Mouse (Mus musculus) CD4-positive, CD25-positive, alpha-beta regulatory T cell, adult 9 weeks (primary cell): ENCODE data around the gene Cdc34. TPM values are rescaled to one million over a fixed set of nuclear protein-coding genes. Genes with fewer than 3 reads are reported as not detected.

ENCODE experiments used
- polyA plus RNA-seq: library from polyadenylated mRNA; unstranded; fragments of 100-300 nt; shearing (Covaris generic); gene quantifications from one replicate; pipeline ENCODE4 v1.2.1, GENCODE M21; 2017

The Cdc34 gene
- 12.9 TPM for polyA plus RNA-seq

DNA sequence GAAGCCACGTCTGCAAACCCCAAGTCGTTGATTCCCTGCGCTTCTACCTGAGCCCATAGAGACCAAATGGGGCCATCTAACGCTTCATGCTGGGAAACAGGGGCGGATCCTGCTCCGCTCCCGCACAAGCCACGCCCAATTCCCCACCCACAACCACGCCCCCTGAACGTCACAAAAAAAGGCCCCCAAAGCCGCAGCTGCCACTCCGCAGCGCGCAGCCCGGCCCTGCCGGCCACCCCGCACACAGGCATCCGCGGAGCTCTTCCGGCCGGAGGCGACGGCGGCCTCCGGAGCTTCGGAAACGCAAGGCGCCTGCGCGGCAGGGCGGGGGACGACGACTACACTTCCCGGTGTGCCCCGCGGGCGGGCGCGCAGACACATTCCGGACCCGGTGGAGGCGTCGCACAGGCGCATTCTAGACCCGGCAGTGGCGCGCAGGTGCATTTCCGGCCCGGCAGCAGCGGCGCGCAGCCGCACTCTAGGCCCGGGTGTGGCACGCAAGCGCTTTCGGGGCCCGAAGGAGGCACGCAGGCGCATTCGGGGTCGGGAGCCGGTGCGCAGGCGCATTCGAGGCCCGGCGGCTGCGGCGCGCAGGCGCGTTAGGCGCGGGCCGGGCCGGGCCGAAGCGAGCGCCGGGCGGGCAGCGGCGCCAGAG, at the start of gene Cdc34:
TSS of gene Cdc34 (plus strand) at position 605 of the 655 bp plus-strand sequence.

DNA sequence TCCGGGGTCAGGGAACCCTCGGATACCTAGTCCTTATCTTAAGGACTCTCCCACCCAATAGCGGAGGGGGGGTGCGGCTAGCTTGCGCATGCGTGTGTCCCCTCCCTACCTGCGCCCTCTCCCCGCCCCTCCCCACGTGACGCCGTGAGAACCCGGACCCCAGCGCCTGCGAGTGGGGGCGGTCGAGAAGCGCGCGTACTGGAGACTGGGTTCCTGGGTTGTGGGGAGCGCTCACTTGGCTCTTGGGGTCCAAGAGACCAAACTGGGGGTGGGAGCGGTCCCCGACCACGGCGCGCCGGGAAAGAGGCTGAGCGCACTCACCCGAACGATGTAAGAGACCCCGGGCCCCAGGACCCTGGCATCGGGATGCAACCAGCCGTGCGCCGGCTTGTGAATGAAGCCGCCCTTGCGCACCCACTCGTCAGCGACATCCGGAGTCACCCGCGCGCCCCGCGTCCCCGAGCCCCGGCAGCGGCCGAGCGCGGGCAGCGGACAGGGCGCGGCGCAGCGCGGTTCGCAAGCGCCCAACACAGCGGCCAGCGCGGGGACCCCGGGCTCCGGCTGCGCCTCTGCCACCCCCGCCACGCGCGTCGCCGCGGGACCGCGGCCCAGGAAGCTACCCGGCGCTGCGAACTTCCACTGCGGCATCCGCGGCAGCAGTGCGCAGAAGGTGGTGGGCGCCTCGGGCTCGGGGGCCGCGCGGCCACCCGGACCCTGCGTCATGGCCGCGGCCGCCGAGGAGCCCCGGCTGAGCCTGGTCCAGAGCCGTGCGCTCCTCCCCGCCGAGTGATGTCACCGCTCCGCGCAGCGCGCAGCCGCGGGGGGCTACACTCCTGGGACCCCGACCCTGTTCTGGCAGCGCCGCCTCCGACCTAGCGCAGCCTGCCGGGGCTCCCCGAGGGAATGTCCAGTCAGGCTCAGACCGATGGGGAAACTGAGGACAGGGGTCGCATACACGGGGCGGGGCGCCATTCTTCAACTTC, 44.6 kb upstream of the Cdc34 start, which contains the start of gene Shc2:
TSS of gene Shc2 (minus strand) at position 791 of the 983 bp plus-strand sequence.

DNA sequence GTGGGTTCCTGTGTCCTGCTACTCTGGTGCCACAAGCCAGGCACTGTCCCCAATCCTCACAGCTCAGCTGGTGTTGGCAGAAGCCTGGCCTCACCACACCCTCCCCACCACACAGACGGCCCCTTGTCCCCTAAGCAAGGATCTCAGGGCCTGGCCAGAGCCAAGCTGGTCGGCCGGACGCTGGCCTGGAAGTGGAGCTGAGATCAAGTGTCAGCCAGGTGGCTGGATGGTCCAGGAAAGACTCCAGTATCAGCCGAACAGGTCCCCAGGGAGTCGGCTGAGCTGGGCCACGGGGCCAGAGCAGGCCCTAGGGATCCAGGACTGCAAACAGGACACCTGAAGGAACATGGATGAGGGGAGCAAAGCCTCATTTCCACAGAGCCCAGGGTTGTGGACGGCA, 36.3 kb upstream of the Cdc34 start, which contains the start of gene Odf3l2:
TSS of gene Odf3l2 (minus strand) at position 28 of the 400 bp plus-strand sequence.

DNA sequence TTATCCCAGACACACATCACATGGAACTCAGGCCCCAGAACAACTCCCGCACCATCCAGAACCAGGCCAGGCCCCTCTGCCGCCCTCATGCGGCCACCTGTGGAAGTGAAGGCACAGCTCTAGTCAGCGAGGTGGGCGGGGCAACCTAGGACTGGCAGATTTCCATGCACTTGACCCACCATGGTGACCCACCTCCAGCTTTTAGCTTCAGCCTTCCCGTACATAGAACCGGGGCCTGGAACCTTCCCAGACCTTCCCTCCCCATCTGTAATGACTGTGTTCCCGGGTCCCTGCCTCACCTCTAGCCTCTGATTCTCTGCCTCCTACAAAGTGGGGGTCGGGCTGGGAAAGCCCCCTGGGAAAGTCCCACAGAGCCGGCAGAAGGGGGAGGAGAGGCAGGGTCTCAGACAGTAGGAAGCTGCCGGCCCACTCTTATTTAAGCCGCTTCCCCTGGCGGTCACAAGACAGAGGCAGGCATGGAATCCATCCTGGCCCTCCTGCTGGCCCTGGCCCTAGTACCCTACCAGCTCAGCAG, 17.8 kb upstream of the Cdc34 start, which contains the start of gene Madcam1:
TSS of gene Madcam1 (plus strand) at position 429 of the 535 bp plus-strand sequence.

DNA sequence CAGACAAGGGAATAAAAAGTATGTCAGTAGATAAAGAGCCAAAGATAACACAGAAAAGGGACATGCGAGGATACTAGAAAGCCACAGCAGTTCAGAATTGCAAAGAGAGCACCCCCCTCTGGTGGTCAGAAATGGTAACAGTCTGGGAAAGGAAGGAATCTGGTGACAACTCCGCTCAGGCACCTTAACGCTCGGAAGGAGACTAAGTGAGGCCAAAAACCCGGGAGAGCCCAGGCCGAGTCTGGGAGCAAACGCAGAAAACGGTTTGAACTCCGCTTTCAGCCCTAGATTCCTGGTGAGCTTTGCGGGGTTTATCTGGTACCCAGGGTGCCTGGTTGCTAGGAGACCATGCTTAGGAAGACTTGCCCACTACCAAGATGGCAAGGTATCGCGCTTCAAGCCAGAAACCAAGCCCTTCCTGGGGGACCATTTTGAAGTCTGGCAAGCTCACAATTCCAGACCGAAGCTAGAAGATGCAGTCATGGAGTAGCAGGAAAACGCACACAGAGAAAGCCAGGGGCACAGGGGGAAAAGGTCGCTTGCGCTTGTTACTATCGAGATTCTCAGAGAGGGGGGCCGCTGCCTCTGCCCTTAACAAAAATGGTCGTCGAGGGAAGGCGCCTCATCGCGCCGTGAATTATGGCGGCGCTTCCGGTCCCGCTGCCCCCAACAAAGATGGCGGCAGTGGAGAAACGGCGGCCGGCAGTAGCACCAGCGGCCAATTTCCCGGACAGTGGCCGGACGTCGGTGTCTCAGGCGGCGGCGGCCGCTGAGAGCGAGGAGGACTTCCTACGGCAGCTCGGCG, 13.0 kb upstream of the Cdc34 start, which contains the start of gene Tpgs1:
TSS of gene Tpgs1 (plus strand) at position 599 of the 805 bp plus-strand sequence.

DNA sequence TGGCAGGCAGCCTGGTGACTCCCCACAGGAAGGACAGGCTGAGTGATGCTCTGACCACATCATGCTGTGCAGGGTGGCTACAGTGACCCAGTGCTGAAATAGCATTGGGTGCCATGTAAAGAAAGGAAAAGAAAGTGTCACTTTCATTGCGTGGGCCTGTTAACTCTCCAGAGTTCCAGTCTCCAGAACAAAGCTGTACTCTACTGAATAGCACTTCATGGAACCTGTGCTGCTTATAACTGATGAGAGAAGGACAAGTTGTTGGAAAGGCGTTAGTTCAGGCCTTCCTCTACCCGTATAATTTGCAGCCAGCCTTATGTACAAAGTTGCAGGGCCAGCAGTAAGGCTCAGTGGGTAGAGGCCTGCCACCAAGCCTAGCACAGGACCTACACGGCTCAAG, 6.7 kb downstream of the Cdc34 start, which contains the start of gene Gzmm:
TSS of gene Gzmm (plus strand) at position 301 of the 400 bp plus-strand sequence.

DNA sequence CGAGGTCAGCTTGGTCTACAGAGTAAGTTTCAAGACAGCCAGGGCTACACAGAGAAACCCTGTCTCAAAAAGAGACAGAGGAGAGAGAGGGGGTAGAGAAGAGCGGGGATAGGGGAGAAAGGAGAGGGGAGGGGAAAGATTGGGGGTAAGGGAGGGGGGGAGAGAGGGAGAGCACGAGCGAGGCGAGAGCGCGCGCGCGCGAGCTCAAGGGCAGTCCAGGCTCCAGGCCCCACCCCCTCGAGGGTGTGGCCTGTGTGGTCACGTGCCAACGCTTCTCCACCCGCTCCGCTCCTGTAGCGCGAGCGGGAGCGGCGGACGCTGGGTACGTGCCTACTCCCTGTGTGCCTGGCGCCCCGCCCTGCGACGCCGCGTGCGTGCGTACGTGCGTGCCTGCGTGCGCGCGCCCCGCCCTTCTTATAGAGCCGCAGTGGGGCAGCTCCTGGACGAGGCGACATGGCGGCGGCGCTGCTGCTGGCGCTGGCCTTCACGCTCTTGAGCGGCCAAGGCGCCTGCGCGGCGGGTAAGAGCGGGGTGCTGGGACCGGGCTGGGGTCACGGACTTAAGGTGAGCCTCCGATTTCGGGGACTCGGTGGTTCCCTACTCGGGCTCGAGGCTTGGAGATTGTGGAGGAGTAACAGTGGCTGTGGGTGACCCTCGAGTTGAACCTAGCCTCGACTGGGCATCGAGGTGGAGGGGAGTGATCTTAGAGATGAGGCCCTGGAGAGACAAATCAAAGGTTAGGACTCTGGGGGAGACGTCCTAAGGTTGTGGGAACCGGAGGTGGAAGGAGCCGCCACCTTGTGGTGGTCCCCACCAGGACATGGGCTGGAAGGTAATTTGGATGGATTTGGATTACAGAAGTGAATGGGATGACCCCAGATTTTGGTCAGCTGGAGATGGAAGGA, 22.3 kb downstream of the Cdc34 start, which contains the start of gene Bsg:
TSS of gene Bsg (plus strand) at position 427 of the 905 bp plus-strand sequence.

DNA sequence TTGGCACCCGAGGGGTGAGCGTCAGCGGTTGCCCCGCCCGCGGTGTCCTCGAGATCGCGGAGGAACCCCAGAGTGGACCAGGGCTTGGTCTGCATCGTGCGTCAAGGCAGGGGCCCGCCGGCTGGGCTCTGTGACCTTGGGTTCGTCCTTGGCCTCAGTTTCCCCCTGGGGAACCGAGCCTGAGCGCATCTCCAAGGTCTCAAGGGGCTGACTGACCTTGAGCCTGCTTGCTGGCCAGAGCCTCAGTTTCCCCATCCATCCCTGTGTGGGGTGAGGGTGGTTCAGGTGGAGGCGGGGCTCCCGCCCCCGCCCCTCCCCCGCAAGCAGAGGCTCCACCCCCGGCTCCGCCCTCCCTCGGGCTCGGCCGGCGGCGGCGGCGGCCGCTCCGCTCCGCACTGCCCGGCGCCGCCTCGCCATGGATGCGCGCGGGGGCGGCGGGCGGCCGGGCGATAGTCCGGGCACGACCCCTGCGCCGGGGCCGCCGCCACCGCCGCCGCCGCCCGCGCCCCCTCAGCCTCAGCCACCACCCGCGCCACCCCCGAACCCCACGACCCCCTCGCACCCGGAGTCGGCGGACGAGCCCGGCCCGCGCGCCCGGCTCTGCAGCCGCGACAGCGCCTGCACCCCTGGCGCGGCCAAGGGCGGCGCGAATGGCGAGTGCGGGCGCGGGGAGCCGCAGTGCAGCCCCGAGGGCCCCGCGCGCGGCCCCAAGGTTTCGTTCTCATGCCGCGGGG, 34.4 kb downstream of the Cdc34 start, which contains the start of gene Hcn2:
TSS of gene Hcn2 (plus strand) at position 381 of the 734 bp plus-strand sequence.

Other genes starting within 250 kb of the Cdc34 start
- gene Vmn2r83, start 213.5 kb upstream of the Cdc34 start, polyA plus RNA-seq: not detected
- gene Plpp2, start 148.4 kb upstream of the Cdc34 start, polyA plus RNA-seq: 4.5 TPM
- gene Mier2, start 127.0 kb upstream of the Cdc34 start, polyA plus RNA-seq: 32.0 TPM
- not detected for gene Theg, start 94.9 kb upstream of the Cdc34 start, polyA plus RNA-seq
- not detected for gene C2cd4c, start 68.2 kb upstream of the Cdc34 start, polyA plus RNA-seq
- gene Shc2, start 44.3 kb upstream of the Cdc34 start, polyA plus RNA-seq: not detected
- not detected for gene Odf3l2, start 36.5 kb upstream of the Cdc34 start, polyA plus RNA-seq
- gene Madcam1, start 17.6 kb upstream of the Cdc34 start, polyA plus RNA-seq: 0.40 TPM
- 29.7 TPM for gene Tpgs1, start 12.8 kb upstream of the Cdc34 start, polyA plus RNA-seq
- 0.63 TPM for gene Gzmm, start 6.8 kb downstream of the Cdc34 start, polyA plus RNA-seq
- 186 TPM for gene Bsg, start 22.3 kb downstream of the Cdc34 start, polyA plus RNA-seq
- not detected for gene Hcn2, start 34.4 kb downstream of the Cdc34 start, polyA plus RNA-seq
- gene Polrmt, start 64.4 kb downstream of the Cdc34 start, polyA plus RNA-seq: 35.6 TPM
- not detected for gene Fgf22, start 72.9 kb downstream of the Cdc34 start, polyA plus RNA-seq
- 4.2 TPM for gene Rnf126, start 84.8 kb downstream of the Cdc34 start, polyA plus RNA-seq
- gene Fstl3, start 95.1 kb downstream of the Cdc34 start, polyA plus RNA-seq: 0.52 TPM
- not detected for gene Prss57, start 108.8 kb downstream of the Cdc34 start, polyA plus RNA-seq
- 0.27 TPM for gene Palm, start 111.4 kb downstream of the Cdc34 start, polyA plus RNA-seq
- not detected for gene Misp, start 138.8 kb downstream of the Cdc34 start, polyA plus RNA-seq
- 357 TPM for gene Ptbp1, start 172.2 kb downstream of the Cdc34 start, polyA plus RNA-seq
- not detected for gene Prtn3, start 192.3 kb downstream of the Cdc34 start, polyA plus RNA-seq
- gene Plppr3, start 192.4 kb downstream of the Cdc34 start, polyA plus RNA-seq: 5.6 TPM
- not detected for gene Elane, start 204.1 kb downstream of the Cdc34 start, polyA plus RNA-seq
- gene Cfd, start 208.7 kb downstream of the Cdc34 start, polyA plus RNA-seq: not detected
- gene Med16, start 226.7 kb downstream of the Cdc34 start, polyA plus RNA-seq: 18.3 TPM
- gene Gm26602, start 228.7 kb downstream of the Cdc34 start, polyA plus RNA-seq: 3.7 TPM
- gene Kiss1r, start 234.8 kb downstream of the Cdc34 start, polyA plus RNA-seq: 0.24 TPM
- 205 TPM for gene R3hdm4, start 239.0 kb downstream of the Cdc34 start, polyA plus RNA-seq
- 7.4 TPM for gene Arid3a, start 244.8 kb downstream of the Cdc34 start, polyA plus RNA-seq